Mouse (Mus musculus) frontal cortex, postnatal 36 days (tissue): ENCODE measurements around the gene Foxc2.
A peak's percentile ranks its signal among the peaks of the same experiment; 100 is the strongest.
"Not testable (repeated sequence)": the region's sequence is repeated elsewhere in the genome, so short reads cannot be mapped to it uniquely, and the experiment has no call there.

Experiments
- DNase-seq, 2 experiments: peaks; one replicate each; pipeline ENCODE4 v3.0.0; 2022; ENCODE audit warnings: low spot score in 2 of 2

The Foxc2 gene

DNA sequence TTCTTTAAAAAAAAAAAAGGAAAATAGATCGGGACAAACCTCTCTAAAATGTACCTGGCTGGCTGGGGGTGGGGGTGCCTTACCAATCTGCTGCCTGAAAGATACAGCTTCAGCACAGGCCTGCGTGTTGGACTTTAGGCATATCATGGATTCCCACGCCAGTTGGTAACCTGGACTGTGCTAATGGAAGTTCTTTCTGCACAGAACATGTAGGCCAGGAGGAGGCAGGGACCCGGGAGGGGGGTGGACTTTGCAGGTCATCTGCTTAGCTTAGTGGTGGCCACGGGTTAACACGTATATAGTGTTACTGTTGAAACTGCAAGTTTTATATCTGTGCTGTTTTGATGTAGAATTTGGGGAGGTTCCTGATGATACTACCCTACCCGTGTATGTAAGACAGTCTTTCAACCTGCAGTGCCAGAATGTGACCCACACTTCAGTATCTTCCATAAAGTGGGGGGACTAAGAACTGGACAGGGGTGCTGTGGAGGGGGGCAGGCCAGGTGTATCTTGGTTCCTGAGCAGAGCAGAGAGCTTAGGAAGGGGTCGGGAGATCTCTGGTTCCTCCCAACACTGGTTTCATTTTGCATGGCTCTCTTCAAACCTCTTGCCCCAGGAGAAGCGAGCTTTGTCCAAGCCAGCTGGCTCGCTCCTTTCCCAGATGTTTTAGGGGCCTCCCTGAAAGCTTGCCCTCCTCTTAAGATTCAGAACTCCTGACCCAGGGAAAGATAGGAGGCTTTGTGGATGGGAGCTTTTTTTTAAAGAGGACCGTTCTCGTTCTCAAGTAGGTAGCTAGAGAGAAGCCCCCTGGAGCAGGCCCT lies 3.9 kb downstream of the Foxc2 start:
- DNase-seq, result no peak

DNA sequence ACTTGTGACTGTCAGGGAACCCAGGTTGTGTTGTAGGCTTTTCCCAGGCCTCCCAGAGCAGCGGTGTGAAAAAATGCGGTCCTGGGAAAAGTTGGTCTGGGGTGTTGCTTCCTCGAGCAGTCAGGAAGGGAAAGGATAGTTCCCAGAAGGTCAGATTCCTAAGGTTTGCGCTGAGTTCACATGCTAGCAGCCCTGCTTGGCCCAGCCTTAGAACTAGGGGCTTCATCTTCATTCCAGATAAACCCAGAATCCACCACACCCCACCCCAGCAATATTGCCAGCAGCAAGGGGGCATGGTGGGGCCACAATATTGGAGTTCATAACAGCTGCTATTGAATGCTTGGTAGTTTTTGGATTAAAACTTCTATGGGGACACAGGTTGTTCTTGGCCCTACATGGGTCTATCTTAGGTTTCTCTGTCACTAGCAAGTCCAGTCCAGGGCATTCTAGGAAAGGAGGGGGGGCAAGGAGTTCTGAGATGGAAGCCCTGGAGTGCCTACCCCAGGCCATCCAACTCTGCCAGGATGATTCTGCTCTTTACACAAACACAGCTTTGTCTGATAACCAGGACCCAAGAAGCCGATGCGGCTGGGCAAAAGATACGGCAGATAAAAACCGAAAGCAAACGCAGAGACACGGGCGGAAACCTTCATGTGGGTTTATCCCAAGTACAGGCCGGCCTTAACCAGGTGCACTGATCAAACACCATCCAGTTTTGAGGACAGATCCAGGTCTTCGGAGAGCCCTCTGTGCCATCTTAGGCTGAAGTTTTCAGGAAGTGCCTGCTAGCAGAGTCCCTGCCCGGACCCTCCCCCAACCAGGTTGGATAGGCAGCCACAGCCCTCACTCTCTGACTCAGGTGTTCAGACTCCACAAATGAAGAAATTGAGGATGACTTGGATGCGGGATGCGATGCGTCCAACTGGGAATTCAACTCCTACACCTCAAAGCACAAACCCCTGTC lies 4.8 kb downstream of the Foxc2 start:
- DNase-seq, result no peak

DNA sequence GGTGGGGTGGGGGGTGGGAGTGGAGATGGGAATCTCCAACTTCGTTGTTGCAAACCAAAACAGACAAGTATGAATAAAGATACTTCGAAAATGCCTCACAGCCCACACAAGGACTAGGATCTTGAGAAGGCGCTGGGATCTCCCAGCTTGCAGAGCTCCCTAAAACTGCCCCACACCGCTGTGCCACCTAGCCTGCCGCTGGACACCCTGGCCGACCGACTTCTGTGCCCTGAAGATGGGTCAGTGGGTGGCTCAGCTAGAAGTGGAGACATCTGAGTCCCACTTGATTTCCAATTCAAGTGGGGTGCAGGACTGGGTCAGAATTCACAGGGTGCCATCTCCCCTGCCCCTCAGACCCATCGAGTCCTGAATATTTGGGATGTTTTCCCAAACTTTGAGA lies 5.7 kb downstream of the Foxc2 start:
- no peak for DNase-seq

DNA sequence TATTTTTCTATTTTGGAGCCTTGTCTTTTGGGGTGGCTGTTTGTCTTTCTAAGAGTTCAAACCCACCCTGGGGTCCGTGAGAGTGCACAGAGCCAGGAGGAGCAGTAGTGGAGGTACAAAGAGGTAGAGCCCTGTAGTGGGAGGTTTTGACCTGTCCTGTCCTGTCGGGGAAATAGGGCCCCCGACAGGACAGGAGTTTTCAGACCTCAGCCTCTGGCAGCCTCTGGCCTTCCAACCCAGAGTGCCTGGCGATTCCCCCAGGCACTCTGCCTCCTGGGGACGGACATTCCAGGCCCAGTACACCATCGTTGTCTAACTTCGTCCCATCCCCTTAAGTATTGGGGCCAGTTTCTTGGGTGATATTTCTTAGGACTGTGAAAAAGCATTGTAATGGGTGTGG lies 6.4 kb downstream of the Foxc2 start:
- no peak for DNase-seq

DNA sequence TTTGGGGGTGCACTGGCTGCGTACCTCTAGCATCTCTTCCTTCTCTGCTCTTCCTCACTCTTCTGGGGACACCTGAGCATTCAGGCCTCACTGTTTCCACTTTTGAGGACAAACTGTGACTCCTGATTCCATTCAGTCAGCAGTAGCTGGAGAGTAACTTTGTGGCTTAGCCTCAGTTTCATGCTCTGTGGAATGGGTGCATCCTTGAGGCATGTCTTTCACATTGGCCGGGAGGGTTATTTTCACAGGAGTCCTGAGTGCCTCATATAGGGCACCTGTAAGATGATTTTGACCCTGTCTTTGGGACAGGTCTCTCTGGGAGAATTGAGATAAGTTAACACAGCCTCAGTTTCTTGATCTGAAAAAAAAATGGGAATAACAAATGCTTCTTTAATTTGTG lies 7.1 kb downstream of the Foxc2 start:
- DNase-seq, result no peak

DNA sequence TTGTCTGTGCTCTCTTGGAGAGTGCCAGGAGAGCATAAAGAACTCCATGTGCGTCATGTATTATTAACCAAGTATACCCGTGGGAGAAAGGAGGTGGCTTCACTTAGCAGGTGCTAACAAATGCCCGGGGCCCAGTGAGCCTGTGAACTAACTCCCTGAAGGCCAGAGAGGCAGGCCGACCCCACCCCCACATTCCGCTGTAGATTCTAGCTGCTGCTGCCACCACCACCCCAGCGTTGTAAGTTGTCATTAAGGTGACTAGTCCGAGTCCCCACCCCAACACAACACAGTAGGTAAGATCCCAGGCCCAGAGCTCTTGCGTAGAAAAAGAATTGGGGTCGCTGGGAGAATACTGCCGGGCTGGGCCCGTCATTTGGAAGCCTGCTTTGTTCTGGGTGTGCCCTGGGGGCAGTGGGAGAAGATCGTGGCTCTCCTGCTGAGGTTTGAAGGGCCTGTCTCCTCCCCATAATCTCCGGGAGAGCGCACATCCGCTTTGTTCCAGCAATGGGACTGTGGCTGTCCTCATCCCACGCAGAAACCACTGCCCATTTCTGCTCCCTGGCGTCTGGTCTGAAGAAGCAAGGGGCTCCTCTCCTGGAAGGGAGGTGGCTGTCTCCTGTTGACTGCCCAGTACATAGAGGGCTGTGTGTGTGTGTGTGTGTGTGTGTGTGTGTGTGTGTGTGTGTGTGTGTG lies 8.7 kb downstream of the Foxc2 start:
- no peak for DNase-seq

DNA sequence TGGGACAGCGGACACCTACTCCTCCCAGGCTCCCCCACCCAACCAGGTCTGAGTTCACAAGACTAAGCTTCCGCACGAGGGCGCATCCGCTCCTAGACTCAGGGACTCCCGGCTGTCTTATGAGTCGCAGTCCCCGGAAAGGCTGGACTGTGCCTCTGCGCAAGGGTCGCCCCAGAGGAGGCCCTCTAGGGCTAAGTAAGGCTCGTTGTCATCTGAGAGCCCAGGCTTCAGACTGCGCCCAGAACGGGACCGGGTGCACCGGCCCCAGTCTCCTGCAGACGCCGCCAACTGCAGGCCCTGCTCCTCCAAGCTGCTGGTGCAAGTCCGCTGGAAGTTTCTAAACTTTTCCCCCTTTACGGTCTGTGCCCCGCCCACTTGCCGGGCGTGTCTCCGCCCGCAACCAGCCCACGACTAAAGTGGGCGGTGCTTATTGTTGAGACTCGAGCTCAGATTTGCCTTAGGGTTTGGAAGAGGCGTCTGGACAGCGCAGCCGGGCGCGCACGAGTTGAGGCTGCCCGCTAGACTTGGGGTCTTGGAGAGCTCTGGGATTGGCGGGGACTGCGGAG lies 9.4 kb downstream of the Foxc2 start:
- peak; percentile 40 to 44 for DNase-seq

DNA sequence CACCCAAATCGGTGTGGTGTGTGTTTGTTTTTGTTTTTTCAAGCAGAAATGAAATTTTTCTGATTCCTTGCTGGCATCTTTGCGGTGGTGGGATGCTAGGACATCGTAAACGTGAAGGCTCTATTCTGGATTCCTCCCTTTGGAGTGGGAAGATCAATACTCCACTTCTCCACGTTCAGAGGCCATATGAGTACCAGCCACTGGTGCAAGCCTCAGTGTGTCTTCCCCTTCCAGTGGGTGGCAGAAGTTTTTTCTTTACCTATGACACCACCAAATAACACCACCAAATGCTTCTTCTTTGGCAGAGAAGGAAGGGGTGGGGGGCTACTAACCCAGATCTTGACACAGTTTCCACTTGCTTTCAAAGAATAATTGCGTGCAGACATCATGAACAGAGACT lies 10.2 kb downstream of the Foxc2 start:
- no peak for DNase-seq

DNA sequence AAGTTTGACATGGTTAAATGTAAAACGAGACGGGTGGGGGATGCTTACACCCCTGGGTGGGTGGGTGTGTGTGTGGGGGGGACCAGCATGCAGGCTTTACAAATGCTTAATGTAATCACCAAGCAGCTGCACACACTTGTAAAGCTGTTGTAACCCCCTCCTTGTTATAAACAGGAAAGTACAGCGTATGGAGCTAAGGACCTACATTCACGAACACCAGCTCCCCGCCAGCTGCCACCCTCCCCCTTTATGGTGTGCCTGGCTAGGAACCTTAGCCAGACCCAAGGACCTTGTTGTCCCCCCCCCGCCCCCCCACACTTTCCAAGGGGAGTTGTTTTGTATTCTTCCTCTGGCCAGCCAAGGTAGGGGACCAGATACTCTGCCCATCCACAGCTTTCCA lies 10.7 kb downstream of the Foxc2 start:
- no peak for DNase-seq

DNA sequence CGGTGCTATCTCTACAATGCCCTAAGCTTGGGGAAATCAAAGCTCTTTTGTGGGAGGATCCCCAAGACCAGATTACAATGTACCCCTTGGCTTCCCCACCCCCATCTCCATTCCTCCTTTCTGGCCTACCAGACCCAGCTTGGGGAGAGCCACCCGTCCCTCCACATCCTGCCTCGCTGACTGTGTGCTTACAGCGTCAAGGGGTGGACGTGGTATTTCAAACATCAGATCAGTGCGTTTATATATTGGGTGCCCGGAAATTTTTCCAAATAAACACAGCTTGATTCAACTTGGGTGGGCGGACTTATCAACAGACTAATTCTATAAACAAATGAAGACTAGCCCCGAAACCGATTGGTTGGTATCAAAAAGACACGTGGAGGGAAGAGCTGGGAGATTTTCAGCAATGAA lies 11.3 kb downstream of the Foxc2 start:
- DNase-seq, result no peak

DNA sequence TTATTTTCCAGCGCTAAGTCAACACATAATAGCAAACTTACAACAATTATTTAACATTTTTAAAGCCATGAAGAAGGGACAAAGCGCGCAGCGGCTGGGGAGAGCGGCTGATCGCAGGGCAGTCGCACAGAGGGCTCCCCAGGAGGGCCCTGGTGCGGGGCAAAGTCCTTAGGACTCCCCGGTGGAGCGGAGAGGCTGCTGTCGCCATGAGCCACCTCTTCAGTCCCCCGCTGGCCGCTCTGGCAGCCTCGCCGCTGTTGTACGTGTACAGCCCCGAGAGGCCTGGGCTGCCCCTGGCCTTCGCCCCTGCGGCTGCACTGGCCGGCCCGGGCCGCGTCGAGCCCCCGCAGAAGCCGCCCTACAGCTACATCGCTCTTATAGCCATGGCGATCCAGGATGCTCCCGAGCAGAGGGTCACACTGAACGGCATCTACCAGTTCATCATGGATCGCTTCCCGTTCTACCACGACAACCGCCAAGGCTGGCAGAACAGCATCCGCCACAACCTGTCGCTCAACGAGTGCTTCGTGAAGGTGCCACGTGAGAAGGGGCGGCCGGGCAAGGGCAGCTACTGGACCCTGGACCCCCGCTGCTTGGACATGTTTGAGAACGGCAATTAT lies 11.9 kb downstream of the Foxc2 start, which contains the start of gene Foxl1:
Gene Foxl1, plus strand, starts transcription at position 185 of the 620 bp plus-strand sequence.
- no peak for DNase-seq

DNA sequence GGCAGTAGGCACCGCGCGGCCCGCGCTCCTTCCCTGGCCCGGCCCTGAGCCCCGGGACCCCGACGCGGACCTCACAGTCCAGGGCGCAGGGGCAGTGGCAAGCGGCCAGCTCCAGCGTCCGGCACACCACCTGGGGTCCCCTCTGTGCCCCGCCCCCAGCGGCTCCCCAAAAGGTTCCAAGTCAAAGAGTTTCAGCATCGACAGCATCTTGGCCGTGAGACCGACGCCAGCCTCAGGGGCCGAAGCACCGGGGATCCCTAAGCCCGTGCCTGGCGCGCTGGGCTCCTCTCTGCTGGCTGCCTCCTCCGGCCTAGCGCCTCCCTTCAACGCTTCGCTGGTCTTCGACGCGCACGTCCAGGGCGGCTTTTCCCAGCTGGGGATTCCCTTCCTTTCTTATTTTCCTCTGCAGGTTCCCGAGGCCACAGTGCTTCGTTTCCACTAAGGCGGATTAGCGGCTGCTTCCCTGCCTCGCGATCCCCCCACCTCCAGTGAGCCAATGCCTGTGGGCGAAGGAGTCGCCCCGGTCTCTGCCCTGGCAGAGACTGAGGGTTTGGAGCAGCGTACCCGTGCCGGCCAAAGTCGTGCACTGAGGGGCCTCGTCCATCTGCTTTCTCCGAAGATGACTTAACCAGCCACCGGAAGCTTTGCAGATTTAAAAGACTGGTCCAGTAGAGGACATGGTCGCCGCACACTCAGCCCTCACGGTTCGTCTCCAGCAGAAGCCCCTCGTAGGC lies 12.7 kb downstream of the Foxc2 start:
- DNase-seq, result no peak

DNA sequence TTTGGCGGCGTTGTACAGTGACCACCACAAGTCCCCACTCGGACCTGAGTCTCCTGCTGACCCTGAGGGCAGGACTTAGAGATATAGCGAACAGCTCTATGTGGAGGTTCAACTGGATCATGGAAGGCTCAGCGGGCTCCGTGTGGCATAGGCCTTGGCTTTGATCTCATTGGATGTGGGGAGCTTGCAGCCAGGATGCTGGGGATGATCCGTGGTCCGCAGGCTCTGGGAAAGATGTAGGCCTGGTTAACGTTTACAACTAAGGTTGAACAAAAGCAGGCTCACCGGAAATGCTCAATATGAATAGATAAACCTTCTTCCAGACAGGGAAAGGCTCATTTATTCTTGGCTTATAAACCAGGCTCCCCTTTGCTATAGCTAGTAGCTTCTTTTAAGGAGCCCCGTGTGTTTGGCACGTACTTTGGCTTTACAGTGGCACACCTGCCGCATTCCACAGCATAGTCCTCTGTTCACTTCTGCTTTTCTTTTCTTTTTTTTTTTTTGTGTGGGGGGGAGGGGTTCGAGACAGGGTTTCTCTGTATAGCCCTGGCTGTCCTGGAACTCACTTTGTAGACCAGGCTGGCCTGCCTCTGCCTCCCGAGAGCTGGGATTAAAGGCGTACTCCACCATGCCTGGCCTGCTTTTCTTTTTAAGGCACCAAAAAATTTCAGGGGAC lies 13.4 kb downstream of the Foxc2 start:
- DNase-seq, result no peak

DNA sequence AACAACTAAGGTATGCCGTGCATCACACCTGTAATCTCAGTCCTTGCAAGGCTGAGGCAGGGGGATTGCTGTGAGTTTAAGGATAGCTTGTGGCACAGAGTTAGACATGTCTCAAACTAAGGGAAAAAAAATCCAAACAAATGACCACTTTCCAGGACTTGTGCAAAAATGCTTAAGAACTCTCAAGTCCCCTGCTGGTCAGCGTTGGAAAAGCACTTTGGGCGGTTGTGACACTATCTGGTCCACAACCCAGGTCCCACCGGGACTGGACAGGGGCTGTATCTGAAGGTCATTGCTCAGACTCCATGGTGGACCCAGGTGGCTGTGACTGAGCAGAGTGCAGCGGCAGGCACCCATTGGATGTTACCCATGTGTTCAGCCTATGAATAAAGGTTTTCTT lies 14.6 kb downstream of the Foxc2 start:
- no peak for DNase-seq

DNA sequence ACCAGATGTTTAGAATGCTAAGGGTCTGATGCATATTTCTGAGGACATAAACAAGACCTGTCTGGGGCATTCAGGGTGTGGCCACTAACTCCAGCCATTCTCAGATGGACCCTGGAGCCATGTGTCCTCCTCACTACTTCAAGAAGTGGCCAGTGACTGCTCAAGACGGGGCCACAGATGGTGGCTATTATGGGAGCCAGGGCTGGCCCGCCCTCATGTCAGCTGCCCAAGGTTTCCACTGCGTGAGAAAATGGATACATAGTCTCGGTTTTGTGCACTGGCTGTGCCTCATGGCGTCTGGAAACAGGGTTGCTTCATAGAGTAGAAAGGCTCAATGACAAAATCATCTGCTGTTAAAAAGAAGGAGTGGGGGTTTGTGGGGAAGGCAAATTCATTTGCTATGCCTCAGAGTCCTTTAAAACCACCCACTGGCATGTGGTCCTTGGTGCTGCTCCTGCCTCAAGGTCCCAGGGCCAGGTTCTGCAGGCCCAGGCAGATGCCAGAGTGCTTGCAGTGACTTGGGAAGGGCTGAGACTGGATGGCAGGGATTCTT lies 17.1 kb downstream of the Foxc2 start:
- no peak for DNase-seq

DNA sequence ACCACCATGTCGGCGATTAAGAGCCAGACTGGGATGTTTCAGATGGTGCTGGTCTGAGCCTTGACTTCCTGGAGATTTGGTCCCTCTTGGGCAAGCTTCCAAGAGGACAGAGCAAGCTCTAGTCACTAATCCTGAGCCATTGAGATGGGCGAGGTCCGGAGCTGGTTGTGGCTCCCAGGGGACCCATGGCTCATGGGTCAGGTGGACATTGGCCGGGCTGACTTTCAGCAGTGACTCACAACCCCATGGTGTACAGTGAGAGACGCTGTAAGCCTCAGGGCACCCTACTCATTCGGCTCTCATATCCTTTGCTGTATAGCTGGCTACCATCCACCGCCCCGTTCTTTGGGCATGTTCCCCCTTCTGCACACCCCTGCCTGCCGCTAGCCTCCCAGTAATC lies 18.1 kb downstream of the Foxc2 start:
- DNase-seq, result no peak

DNA sequence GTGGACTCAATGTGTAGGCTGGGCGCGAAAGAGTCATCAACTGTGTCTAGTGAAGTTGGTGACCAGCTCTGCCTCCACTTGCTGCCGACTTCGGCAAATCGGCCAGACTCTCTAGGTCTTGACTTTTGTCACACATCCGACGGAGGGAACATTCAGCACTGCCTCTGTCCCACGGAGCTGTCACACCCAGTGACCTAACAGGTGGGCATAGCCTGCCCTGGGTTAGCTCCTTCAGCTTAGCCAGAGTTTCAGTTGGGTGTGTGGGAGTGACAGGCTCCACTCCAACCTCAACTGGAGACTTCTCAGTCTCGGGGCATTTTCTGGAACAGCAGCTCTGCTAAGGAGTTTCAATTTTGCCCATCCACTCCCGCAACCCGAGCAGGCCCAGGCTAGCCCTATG lies 18.5 kb downstream of the Foxc2 start:
- no peak for DNase-seq

DNA sequence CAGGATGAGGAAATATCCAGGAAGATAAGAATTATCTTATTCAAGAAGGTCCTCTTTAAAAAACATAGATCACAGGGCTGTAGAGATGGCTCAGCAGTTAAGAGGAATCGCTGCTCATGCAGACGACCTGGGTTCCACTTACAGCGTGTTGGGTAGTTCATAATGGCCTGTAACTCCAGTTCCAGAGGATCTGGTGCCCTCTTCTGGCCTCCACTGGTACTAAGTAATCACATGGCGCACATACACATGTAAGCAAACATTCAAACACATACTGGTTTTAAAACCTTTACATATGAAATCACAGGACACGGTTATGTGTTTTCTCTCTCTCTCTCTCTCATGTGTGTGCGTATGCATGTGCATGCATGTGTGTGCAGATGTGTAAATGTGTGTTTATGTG lies 20.9 kb downstream of the Foxc2 start:
- no peak for DNase-seq

DNA sequence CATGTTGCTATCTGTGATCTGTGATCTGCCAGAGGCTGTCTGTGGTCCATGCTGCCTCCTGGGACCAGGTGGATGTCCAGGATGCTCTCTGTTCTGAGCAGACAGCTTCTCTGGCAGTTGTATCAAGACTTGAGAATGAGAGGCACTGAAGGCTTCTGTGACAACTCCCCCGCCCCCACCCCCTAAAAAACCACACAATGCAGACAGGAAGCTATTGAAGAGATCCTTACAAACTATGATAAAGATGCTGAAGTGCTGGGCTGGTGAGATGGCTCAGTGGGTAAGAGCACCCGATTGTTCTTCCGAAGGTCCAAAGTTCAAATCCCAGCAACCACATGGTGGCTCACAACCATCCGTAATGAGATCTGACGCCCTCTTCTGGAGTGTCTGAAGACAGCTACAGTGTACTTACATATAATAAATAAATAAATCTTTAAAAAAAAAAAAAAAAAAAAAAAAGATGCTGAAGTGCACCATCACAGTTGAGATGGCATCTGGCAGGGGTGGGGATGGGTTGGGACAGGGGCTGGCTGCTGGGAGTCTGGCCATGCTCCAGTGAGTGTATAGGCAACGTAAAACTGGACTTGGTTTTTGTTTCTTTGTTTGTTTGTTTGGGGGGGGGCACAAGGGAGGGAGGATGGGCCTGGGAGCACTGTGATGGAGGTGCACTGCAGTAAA lies 29.6 kb downstream of the Foxc2 start:
- not testable (repeated sequence) for DNase-seq
